Mouse (Mus musculus) stomach, embryonic 14.5 days (tissue): ENCODE results near the gene Gadd45b. TPM values are rescaled to one million over a fixed set of nuclear protein-coding genes. Genes with fewer than 3 reads are reported as not detected.

ENCODE experiments used
- ATAC-seq: fragments of 200-750 bp; cut with Nextera tagmentation; 2 replicates; pipeline ENCODE4 v1.8.0; 2017; ENCODE audit warnings: low read depth, moderate TSS enrichment; ENCODE audit not compliant: insufficient number of reproducible peaks, insufficient read depth, low FRiP score
- H3K27ac ChIP-seq: fragments of 300-500 bp; sonication (generic); 2 replicates; pipeline ENCODE4 v1.5.1; 2014; ENCODE audit warnings: mild to moderate bottlenecking, low read length, moderate library complexity, mixed read lengths
- H3K27me3 ChIP-seq: fragments of 300-500 bp; sonication (generic); 2 replicates; pipeline ENCODE4 v1.6.1; 2014; ENCODE audit warnings: low read length, control low read depth, mixed read lengths; ENCODE audit not compliant: control insufficient read depth, insufficient read depth
- H3K36me3 ChIP-seq: fragments of 300-500 bp; sonication (generic); 2 replicates; pipeline ENCODE4 v1.6.1; 2014; ENCODE audit warnings: mild to moderate bottlenecking, control low read depth, low read length, moderate library complexity, mixed read lengths; ENCODE audit not compliant: control insufficient read depth, insufficient read depth
- H3K4me1 ChIP-seq: fragments of 300-500 bp; sonication (generic); 2 replicates; pipeline ENCODE4 v1.6.1; 2014; ENCODE audit warnings: low read length, control low read depth, mixed read lengths; ENCODE audit not compliant: control insufficient read depth, insufficient read depth
- H3K4me2 ChIP-seq: fragments of 300-500 bp; sonication (generic); replicated peaks from 2 replicates; pipeline ENCODE4 v1.6.1; 2014; ENCODE audit warnings: low read depth, low read length, control low read depth
- H3K4me3 ChIP-seq: fragments of 300-500 bp; sonication (generic); 2 replicates; pipeline ENCODE4 v1.5.1; 2014; ENCODE audit warnings: low read depth, low read length, control low read depth
- H3K9ac ChIP-seq: fragments of 300-500 bp; sonication (generic); replicated peaks from 2 replicates; pipeline ENCODE4 v1.6.1; 2014; ENCODE audit warnings: low read depth, mild to moderate bottlenecking, control low read depth, low read length, moderate library complexity, mixed read lengths
- H3K9me3 ChIP-seq: fragments of 300-500 bp; sonication (generic); 2 replicates; pipeline ENCODE4 v1.6.1; 2016; ENCODE audit warnings: low read depth, low read length, control low read depth; ENCODE audit not compliant: control insufficient read depth
- whole genome bisulfite sequencing: fragments of 180-500 bp; shearing (Covaris S2); extraction: QIAGEN DNeasy Blood & Tissue Kit; methylation state at CpG from one replicate; pipeline ENCODE4 v1.1.7; 2014; 5-methylcytosine and 5-hydroxymethylcytosine counted together
- polyA plus RNA-seq: library from polyadenylated mRNA; unstranded; fragments of >200 nt; fragmentation: Nextera tagmentation; extraction: Ambion mirVana; gene quantifications from 2 replicates; pipeline ENCODE4 v1.2.1, GENCODE M21; 2014

The Gadd45b gene
- polyA plus RNA-seq, 1 experiment from 2014 or later = 16.1 TPM

DNA sequence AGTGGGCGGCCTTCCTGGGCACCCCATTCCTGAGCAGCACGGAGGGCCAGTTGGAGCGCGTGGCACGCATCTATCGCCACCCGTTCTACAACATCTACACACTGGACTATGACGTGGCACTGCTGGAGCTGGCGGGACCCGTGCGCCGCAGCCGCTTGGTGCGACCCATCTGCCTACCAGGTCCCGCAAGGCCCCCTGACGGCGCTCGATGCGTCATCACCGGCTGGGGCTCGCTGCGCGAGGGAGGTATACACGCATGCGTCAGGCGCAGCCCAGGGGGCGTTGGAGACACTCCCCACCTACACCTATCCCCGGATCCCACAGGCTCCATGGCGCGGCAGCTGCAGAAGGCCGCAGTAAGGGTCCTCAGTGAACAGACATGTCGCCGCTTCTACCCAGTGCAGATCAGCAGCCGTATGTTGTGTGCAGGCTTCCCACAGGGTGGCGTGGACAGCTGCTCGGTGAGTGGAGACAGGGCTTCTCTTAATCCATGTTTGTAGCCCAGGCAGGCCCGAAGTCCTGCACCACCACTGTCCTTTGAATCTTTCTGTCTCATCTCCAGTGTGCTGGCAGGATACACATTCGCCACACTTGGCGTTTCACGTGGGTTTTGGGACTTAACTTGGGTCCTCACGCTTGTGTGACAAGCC lies 31.9 kb upstream of the Gadd45b start:
- WGBS = 32% methylated on average over 41 of the region's 41 CpGs
- Histone ChIP-seq H3K4me3 (no peak overlapping the region), H3K9ac (no peak overlapping the region; the same call in 1 of the 2 replicates), H3K27me3 (no peaks in the 10 kb centered on the region), H3K36me3 (peaks cover 11% of the 10 kb centered on the region), H3K4me2 (peak overlapping the region; percentile 18), H3K4me1 (peaks cover 7% of the 10 kb centered on the region), H3K27ac (no peak overlapping the region), H3K9me3 (no peaks in the 10 kb centered on the region)
- no peak for ATAC-seq

DNA sequence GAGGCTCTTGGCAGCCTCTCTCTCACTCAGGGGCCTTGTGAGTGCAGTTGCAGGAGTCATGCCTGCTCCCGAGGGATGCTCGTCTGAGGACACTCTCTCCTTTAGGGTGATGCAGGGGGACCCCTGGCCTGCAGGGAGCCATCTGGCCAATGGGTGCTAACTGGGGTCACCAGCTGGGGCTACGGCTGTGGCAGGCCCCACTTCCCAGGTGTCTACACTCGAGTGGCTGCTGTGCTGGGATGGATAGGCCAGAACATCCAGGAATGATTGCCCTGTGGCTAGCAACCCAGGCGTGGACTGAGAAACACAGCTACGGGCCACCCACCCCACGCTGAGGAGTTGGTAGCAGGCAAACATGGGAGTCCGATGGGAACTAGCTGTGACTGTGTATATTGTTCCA lies 30.8 kb upstream of the Gadd45b start:
- peak overlapping the region; percentile 97; the same call in 1 of the 2 replicates for H3K4me2 ChIP-seq
- no peaks in the 10 kb centered on the region for H3K9me3 ChIP-seq
- no peak overlapping the region for H3K27ac ChIP-seq
- peaks cover 7% of the 10 kb centered on the region for H3K4me1 ChIP-seq
- H3K9ac ChIP-seq = no peak overlapping the region
- H3K36me3 ChIP-seq = peaks cover 21% of the 10 kb centered on the region
- H3K4me3 ChIP-seq = no peak overlapping the region
- no peak for ATAC-seq
- WGBS = 88% methylated on average over 8 of the region's 8 CpGs
- H3K27me3 ChIP-seq = no peaks in the 10 kb centered on the region

DNA sequence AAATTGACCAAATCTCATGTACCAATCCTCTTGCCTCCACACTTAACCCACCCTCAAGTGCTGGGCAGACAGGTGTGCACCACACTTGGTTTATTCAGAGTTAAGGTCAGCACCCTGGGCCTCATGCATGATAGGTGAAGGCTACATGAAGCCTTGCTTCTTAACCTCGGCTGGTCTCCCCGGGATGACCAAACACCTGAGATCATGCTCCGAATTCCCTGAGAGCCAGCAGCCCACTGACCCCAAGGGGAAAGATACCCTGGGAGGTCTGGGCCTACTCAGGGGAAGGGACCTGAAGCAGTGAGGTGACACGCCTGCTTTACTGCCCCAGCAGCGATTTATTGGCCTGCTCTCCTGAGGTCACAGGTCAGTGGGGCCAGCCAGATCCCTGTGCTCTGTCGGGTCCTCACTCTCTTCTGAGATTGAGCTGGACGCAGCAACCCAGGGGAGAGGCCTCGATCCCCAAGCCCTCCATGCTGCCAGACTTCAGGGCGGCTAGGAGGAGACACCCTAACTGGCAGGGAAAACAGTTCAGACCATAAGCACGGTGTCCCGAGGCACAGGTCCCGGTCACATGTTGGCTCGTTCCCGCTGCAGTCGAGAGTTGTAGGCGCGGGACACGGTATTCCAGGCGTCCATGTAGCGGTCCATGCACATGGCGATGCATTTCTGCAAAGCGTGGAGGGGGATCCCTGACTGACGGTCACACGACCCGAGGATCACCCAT lies 30.1 kb upstream of the Gadd45b start:
- Histone ChIP-seq H3K27me3 (no peaks in the 10 kb centered on the region), H3K4me1 (peaks cover 7% of the 10 kb centered on the region), H3K9ac (peak overlapping the region; percentile 78), H3K4me2 (peak overlapping the region; percentile 97), H3K36me3 (peaks cover 28% of the 10 kb centered on the region), H3K9me3 (no peaks in the 10 kb centered on the region), H3K4me3 (peak overlapping the region; percentile 73), H3K27ac (no peak overlapping the region)
- 14% methylated on average over 25 of the region's 25 CpGs for WGBS
- no peak for ATAC-seq

DNA sequence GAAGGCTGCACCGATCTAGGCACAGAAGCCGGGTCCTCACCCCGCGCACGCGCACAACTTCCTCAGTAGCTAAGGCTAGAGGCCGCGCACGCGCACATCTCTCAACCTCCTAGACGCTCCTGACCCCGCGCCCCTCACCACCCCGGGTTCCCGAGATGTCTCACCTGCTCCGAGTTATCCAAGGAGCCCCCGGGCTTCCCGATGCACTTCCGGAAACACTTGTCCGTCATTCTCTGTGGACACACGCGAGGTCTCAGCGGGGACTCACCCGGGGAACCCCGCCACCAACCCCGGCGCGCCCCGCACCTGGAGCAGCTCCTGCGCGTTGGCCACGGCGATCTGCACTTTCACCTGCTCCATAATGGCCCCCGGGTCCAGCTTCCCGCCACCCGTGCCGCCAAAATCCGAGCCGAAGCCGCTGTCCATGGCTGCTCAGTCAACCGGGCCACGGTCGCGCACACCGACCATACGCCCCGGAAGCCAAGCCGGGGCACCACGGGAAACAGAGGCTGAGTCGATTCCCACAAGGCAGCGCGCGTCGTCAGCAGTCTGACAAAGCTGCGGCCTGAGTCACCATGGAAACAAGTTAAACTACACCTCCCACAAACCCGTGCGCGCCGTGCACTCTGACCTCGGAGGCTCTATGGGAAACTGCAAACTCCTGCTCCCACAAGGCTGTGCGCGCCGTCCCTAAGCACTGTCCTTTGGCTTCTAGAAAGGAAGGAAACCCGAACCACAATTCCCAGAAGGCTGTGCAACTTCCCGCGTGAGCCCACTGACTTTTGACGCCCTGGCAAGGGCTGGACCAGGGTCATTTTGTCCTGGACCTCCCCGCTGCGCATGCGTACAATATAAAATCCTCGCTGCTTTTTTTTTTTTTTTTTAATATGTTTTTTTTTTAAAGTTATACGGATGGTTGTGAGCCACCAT lies 29.3 kb upstream of the Gadd45b start, which contains the start of gene Timm13:
Timm13 (minus strand) TSS at position 652 of the 930 bp plus-strand sequence.
- no peaks in the 10 kb centered on the region for H3K27me3 ChIP-seq
- ATAC-seq = peak; percentile 95
- peak within 1 kb of the TSS; percentile 64; the same call in 1 of the 2 replicates for H3K27ac ChIP-seq
- under 1% methylated on average over 72 of the region's 72 CpGs for WGBS
- peak within 1 kb of the TSS; percentile 73 for H3K4me3 ChIP-seq
- H3K36me3 ChIP-seq = peaks cover 28% of the 10 kb centered on the region
- H3K4me1 ChIP-seq = peaks cover 7% of the 10 kb centered on the region
- peak within 1 kb of the TSS; percentile 78 for H3K9ac ChIP-seq
- no peaks in the 10 kb centered on the region for H3K9me3 ChIP-seq
- peak within 1 kb of the TSS; percentile 97 for H3K4me2 ChIP-seq

DNA sequence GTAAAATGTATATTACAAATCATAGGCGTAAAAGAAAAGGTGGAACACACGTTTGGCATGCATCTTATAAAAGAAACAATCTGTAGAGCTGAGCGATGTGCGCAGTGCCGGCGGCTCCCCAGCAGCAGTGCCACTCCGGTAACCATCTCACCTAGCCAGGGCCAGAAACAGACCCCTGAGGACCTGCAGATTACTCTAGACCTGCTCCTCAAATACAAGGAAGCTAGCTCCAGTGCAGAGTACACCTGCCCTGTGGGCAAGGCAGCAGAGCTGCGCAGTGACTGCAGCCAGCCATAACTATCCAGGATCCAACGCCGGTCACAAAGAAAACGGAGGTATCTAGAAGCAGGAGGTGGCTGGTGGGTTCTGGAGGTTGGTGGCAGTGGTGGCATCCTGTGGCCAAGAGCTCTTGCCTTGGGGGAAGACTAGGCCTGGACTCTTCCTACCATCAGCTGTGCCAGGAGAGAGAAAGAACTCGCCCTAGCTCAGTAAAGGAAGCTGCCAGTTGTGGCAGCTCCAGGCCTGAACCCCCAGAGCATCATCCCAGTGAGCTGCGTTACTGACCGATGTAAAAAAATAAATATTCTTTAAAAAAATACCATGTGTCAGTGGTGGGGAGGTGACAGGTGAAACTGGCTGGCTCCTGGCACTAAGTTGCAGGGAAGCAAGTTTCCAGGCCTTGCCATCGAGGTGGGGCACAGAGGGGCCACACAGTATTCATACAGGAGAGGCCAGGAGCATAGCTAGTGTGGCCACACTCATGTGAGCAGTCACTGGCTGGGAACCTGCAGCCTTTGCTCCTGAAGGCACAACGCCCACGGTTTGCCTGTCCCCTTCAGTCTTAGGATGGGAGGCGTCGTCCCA lies 28.2 kb upstream of the Gadd45b start:
- H3K36me3 ChIP-seq = peaks cover 31% of the 10 kb centered on the region
- ATAC-seq = no peak
- H3K27ac ChIP-seq = peak overlapping the region; percentile 39; the same call in 1 of the 2 replicates
- H3K27me3 ChIP-seq = no peaks in the 10 kb centered on the region
- H3K9me3 ChIP-seq = no peaks in the 10 kb centered on the region
- peaks cover 7% of the 10 kb centered on the region for H3K4me1 ChIP-seq
- 0 out of 2 replicates have a peak overlapping the region, but pooled peaks have one; percentile 3 for H3K4me3 ChIP-seq
- no peak overlapping the region; the same call in 1 of the 2 replicates for H3K9ac ChIP-seq
- 87% methylated on average over 19 of the region's 19 CpGs for WGBS
- peak overlapping the region; percentile 30 for H3K4me2 ChIP-seq

DNA sequence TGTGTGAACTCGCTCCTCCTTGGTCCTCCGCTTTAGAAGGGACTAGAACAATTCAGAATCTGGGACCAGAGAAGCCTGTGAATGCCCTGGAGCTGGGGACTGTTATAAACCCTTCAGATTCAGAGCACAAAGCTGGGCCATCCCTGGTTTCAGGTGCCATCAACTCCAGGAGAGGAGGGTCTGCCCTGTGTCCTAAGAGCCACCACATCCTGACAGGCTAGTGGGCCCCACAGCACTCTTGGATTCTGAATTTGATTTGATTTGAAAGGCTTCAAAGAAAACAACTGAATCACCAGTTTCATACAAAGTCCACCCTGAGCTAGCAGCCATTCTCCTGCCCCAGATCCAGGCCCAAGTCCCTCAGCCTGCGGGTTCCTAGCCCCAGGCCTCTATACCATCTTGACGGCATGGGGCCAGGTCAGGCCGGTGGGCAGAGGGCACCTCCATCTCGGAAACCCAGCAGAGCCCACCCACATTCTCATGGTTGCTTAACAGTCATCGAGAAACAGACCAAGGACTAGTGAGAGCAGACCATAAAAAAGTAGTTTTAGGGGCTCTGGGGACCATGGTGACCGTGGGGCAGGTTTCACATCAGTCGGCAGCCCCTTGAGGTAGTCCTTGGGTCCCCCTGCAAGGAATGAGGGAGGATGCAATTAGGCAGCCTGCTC lies 27.5 kb upstream of the Gadd45b start:
- Histone ChIP-seq H3K27ac (no peak overlapping the region), H3K9me3 (no peaks in the 10 kb centered on the region), H3K27me3 (no peaks in the 10 kb centered on the region), H3K4me2 (no peak overlapping the region), H3K9ac (no peak overlapping the region), H3K36me3 (peaks cover 34% of the 10 kb centered on the region), H3K4me3 (no peak overlapping the region), H3K4me1 (peaks cover 7% of the 10 kb centered on the region)
- ATAC-seq = no peak
- WGBS = 91% methylated on average over 9 of the region's 9 CpGs

DNA sequence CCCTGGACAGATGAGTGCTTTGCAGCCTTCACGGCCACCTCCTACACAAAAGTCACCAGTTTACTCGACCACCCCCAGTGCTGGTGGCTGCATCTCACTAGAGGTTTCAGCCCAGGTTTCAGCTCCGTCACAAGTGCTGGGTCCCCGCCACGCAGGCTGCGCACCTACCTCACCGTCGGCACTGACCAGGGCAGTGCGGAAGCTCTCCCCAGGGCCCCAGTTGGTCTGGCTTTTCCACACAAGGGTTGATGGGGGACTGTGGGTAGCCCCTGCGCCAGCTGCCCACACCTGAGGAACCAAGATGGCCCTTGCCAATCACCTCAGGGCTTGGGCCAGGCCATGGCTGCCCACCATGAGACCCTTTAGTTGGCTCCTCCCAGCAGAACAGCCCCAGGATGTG lies 26.6 kb upstream of the Gadd45b start:
- Histone ChIP-seq H3K9me3 (no peaks in the 10 kb centered on the region), H3K4me1 (peaks cover 7% of the 10 kb centered on the region), H3K36me3 (peaks cover 43% of the 10 kb centered on the region), H3K27me3 (no peaks in the 10 kb centered on the region), H3K27ac (no peak overlapping the region), H3K4me3 (no peak overlapping the region), H3K9ac (no peak overlapping the region), H3K4me2 (no peak overlapping the region)
- no peak for ATAC-seq
- WGBS = 90% methylated on average over 10 of the region's 10 CpGs
